Mouse (Mus musculus): ENCODE measurements around the gene Tomm40. TPM values are rescaled to one million over a fixed set of nuclear protein-coding genes. Genes with fewer than 3 reads are reported as not detected.

Gene Tomm40
- total and polyA plus RNA-seq, 2 experiments from 2014 or later, result 113 to 147 TPM

DNA sequence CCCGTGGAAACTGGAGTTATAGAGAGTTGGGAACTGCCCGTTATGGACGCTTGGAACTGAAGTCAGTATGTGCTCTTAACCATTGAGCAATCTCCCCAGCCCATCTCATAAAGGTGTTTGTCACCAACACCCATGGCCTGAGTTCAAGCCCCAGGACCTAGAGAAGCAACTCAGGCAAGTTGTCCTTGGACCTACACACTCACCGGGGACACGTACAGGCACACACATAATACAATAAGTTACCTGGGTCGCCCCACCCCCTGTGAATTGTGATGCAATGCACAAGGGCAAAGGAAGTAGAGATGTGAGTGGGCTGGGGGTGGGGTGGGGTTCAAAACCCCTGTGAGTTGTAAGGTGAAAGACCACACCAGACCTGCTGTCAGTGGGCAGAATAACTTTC, 28.7 kb downstream of the Tomm40 start:
- no peak for ATAC-seq
- no peak for DNase-seq
- WGBS, result 91% methylated on average over 6 of the region's 6 CpGs
- H3K9me3 ChIP-seq (ENCODE audit: low read length), result no peaks in the 10 kb centered on the region
- no peak overlapping the region for H3K9ac ChIP-seq
- H3K4me1 ChIP-seq (ENCODE audit: insufficient read depth), result no peaks in the 10 kb centered on the region
- H3K27ac ChIP-seq (ENCODE audit: low read depth, low read length), result no peak overlapping the region
- no peak overlapping the region for H3K4me2 ChIP-seq (ENCODE audit: low read depth)
- H3K27me3 ChIP-seq (ENCODE audit: insufficient read depth, low read length), result no peaks in the 10 kb centered on the region
- TF ChIP-seq CTCF (IDR thresholded peaks at IDR 0.05; ENCODE audit: low read depth), result no peak
- no peaks in the 10 kb centered on the region for H3K36me3 ChIP-seq (ENCODE audit: insufficient read depth)
- H3K4me3 ChIP-seq (ENCODE audit: low read depth, low read length), result no peak overlapping the region

DNA sequence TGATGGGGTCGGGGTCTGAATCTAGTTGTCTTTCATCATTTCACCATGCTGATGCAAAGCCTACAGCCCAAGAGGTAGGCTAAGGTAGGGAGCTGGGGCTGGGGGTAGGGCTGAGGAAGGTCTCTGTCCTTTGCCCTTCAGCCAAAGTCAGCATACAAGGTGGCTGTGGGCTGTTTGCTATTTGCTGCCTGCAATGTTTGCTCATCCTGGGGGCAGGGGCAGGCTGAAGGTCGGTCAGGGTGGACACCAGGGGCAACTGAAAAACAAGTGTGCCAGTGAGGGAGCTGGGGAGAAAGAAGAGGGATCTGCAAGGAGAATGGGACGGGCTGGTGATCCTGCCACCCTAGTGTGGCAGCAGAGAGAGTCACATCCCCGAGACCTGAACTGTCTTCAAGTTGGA, 29.9 kb downstream of the Tomm40 start:
- DNase-seq, result no peak
- Histone ChIP-seq H3K36me3 (ENCODE audit: insufficient read depth) (no peaks in the 10 kb centered on the region), H3K9me3 (ENCODE audit: low read length) (no peaks in the 10 kb centered on the region), H3K9ac (no peak overlapping the region), H3K4me2 (ENCODE audit: low read depth) (no peak overlapping the region), H3K27me3 (ENCODE audit: insufficient read depth, low read length) (no peaks in the 10 kb centered on the region), H3K27ac (ENCODE audit: low read depth, low read length) (no peak overlapping the region), H3K4me1 (ENCODE audit: insufficient read depth) (no peaks in the 10 kb centered on the region), H3K4me3 (ENCODE audit: low read depth, low read length) (no peak overlapping the region)
- no peak for TF ChIP-seq CTCF (IDR thresholded peaks at IDR 0.05; ENCODE audit: low read depth)
- ATAC-seq, result no peak
- 57% methylated on average over 4 of the region's 4 CpGs for WGBS

DNA sequence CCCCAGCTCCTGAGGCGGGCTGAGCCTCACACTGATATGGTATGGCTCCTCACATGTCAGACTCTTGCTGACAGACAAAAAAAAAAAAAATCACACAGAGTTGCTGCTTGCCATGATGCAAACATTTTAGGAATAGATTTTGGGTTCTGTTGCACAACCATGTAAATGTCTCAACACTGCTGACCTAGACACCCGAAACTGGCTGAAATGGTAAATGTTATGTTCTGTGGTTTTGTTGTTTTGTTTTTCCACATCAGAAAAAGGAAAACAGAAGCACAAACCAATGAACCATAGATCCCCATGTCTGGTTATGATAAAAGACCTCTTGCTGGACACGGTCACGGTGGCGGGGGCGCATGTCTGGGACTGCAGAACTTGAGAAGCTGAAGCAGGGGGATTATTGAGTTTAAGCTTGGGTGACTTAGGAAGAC, 31.5 kb downstream of the Tomm40 start:
- Histone ChIP-seq H3K27ac (ENCODE audit: low read depth, low read length) (no peak overlapping the region), H3K9ac (no peak overlapping the region), H3K9me3 (ENCODE audit: low read length) (no peaks in the 10 kb centered on the region), H3K4me2 (ENCODE audit: low read depth) (no peak overlapping the region), H3K36me3 (ENCODE audit: insufficient read depth) (no peaks in the 10 kb centered on the region), H3K4me1 (ENCODE audit: insufficient read depth) (no peaks in the 10 kb centered on the region), H3K27me3 (ENCODE audit: insufficient read depth, low read length) (no peaks in the 10 kb centered on the region), H3K4me3 (ENCODE audit: low read depth, low read length) (no peak overlapping the region)
- DNase-seq (no peak), ATAC-seq (no peak)
- WGBS, result 85% methylated on average over 6 of the region's 6 CpGs
- TF ChIP-seq CTCF (IDR thresholded peaks at IDR 0.05; ENCODE audit: low read depth), result no peak

DNA sequence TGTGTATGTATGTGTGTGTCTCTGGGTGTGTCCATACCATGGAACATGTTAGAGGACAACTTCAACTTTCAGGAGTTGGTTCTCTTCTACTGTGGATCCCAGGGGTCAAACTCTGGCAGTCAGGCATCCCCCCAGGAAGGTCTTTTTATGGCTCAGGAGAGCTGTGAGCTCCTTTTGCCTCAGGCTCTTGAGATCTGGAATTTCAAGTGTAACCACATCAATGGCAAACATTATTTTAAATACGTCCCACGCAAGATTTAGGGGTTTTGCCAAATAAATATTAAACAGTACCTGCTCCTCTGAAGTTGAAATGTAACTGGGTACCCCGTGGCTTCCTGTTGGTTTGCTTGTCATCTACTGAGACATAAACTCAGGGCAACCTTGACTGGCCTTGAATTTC, 32.3 kb downstream of the Tomm40 start:
- no peaks in the 10 kb centered on the region for H3K9me3 ChIP-seq (ENCODE audit: low read length)
- H3K36me3 ChIP-seq (ENCODE audit: insufficient read depth), result no peaks in the 10 kb centered on the region
- no peak for TF ChIP-seq CTCF (IDR thresholded peaks at IDR 0.05; ENCODE audit: low read depth)
- H3K27ac ChIP-seq (ENCODE audit: low read depth, low read length), result no peak overlapping the region
- no peak overlapping the region for H3K4me2 ChIP-seq (ENCODE audit: low read depth)
- DNase-seq (no peak), ATAC-seq (no peak)
- no peaks in the 10 kb centered on the region for H3K4me1 ChIP-seq (ENCODE audit: insufficient read depth)
- WGBS, result 86% methylated on average over 3 of the region's 3 CpGs
- no peak overlapping the region for H3K4me3 ChIP-seq (ENCODE audit: low read depth, low read length)
- no peak overlapping the region for H3K9ac ChIP-seq
- no peaks in the 10 kb centered on the region for H3K27me3 ChIP-seq (ENCODE audit: insufficient read depth, low read length)

DNA sequence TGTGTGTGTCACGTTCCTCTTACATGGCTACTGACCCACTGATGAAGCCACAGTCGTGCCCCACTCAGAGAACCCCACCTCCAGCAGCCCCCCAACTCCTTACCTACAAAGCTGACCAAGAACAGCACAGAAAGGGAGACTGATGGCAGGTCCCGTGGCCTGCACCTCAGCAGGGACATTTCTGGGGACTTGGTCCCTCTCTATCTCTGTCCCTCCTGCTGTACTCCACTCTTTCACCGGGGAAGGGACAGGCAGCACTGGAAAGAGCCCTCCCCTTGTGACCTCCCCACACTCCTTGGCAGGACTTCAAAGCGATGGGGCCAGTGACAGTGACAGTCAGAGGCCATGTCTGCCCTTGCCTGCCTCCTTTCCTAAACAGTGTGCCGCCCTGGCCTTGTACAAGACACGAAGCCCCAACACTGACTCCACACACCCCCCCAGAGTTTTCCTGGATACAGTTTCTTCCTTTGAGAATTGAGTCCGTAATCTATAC, 34.0 kb downstream of the Tomm40 start, which contains the start of the genes Gm44805 and Apoc4:
Gm44805 (minus strand) TSS at position 222 of the 493 bp plus-strand sequence.
Apoc4 (minus strand) TSS at position 278 of the 493 bp plus-strand sequence.
- DNase-seq (no peak), ATAC-seq (no peak)
- Histone ChIP-seq H3K4me2 (ENCODE audit: low read depth) (no peak within 1 kb of the TSS), H3K9me3 (ENCODE audit: low read length) (no peaks in the 10 kb centered on the region), H3K27me3 (ENCODE audit: insufficient read depth, low read length) (no peaks in the 10 kb centered on the region), H3K36me3 (ENCODE audit: insufficient read depth) (no peaks in the 10 kb centered on the region), H3K4me3 (ENCODE audit: low read depth, low read length) (no peak within 1 kb of the TSS), H3K27ac (ENCODE audit: low read depth, low read length) (no peak within 1 kb of the TSS), H3K4me1 (ENCODE audit: insufficient read depth) (no peaks in the 10 kb centered on the region), H3K9ac (no peak within 1 kb of the TSS)
- TF ChIP-seq CTCF (IDR thresholded peaks at IDR 0.05; ENCODE audit: low read depth), result no peak
- WGBS, result 61% methylated on average over 8 of the region's 8 CpGs

DNA sequence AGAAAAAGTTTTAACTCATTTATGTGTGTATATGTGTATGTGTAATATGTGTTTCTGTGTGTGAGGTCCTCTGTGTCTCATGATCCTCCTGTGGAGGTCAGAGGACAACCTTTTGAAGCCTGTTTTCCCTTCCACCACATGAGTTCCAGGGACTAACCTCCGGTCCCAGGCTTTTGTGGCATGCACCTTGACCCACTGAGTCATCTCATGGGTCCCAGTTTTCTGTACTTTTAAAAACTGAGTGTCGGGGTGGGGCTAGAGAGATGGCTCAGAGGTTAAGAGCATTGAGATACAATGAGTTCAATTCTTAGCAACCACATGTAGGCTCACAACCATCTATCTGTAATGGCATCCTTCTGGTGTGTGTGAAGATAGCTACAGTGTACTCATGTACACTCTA, 34.5 kb downstream of the Tomm40 start:
- WGBS, result 82% methylated on average over 2 of the region's 2 CpGs
- Histone ChIP-seq H3K9ac (no peak overlapping the region), H3K4me1 (ENCODE audit: insufficient read depth) (no peaks in the 10 kb centered on the region), H3K27ac (ENCODE audit: low read depth, low read length) (no peak overlapping the region), H3K9me3 (ENCODE audit: low read length) (no peaks in the 10 kb centered on the region), H3K4me2 (ENCODE audit: low read depth) (no peak overlapping the region), H3K4me3 (ENCODE audit: low read depth, low read length) (no peak overlapping the region), H3K27me3 (ENCODE audit: insufficient read depth, low read length) (no peaks in the 10 kb centered on the region), H3K36me3 (ENCODE audit: insufficient read depth) (no peaks in the 10 kb centered on the region)
- TF ChIP-seq CTCF (IDR thresholded peaks at IDR 0.05; ENCODE audit: low read depth), result no peak
- DNase-seq (no peak), ATAC-seq (no peak)

DNA sequence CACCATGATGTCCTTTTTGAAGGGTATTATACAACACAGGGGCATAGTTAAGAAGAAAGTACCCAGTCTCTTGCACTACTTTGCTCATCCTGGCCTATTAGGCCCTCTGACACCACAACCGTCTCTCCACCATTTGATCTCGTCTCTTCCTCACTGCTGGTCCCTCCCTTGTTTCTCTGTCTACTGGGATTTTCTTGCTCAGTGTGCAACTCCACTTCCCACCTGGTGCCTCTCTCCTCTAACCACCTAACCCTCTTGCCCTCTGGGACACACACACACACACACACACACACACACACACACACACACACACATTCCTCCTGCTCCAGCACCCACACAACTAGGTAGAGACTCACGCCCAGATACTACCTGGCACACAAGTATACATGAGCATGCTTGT, 36.3 kb downstream of the Tomm40 start:
- no peak overlapping the region for H3K4me2 ChIP-seq (ENCODE audit: low read depth)
- 89% methylated on average over 3 of the region's 3 CpGs for WGBS

More for the DNA sequence above, 36.3 kb downstream of the Tomm40 start:
- Histone ChIP-seq H3K36me3 (ENCODE audit: insufficient read depth) (no peaks in the 10 kb centered on the region), H3K27me3 (ENCODE audit: insufficient read depth, low read length) (no peaks in the 10 kb centered on the region), H3K27ac (ENCODE audit: low read depth, low read length) (no peak overlapping the region), H3K4me1 (ENCODE audit: insufficient read depth) (no peaks in the 10 kb centered on the region), H3K9me3 (ENCODE audit: low read length) (no peaks in the 10 kb centered on the region), H3K9ac (no peak overlapping the region), H3K4me3 (ENCODE audit: low read depth, low read length) (no peak overlapping the region)
- ATAC-seq (no peak), DNase-seq (no peak)
- TF ChIP-seq CTCF (IDR thresholded peaks at IDR 0.05; ENCODE audit: low read depth), result no peak

All from forebrain, postnatal 0 days (tissue).